Mouse (Mus musculus) left cerebral cortex, postnatal 36 days (tissue): ENCODE measurements around the gene Ints14. TPM values are rescaled to one million over a fixed set of nuclear protein-coding genes. Genes with fewer than 3 reads are reported as not detected.

Source experiments
- DNase-seq, 2 experiments: peaks; one replicate each; pipeline ENCODE4 v3.0.0; 2021 to 2022; ENCODE audit warnings: low spot score in 2 of 2, mixed read lengths in 1 of 2
- intact Hi-C: fragments of 180-260 bp; cut with DNase I; formaldehyde crosslinking; loops from one replicate; pipeline ENCODE4 v1.15.1; 2025
- total RNA-seq, 2 experiments: library from RNA; stranded (reverse); gene quantifications; 2 replicates each; pipeline ENCODE4 v1.2.3; 2021

The Ints14 gene
- total RNA-seq, result 10 to 100 TPM; 19.5 to 20.2 TPM

GRCm38 (mm10) chr9:64960117-64960977 is at the start of gene Ints14:
Gene Ints14 (plus strand): TSS chr9:64960905.
- peak; percentile 97 for DNase-seq
- intact Hi-C loops, result loop anchor here (5.0 kb wide), 2 partner anchors 58 to 183 kb away; no protein-coding TSS in a partner anchor

GRCm38 (mm10) chr9:64913406-64913805 is 47.3 kb upstream of the Ints14 start:
- intact Hi-C loops, result no loop called here
- no peak for DNase-seq

- intact Hi-C loops, result no loop called here
- no peak for DNase-seq
These were observed 46.7 kb upstream of the Ints14 start for GRCm38 (mm10) chr9:64913973-64914372.

- DNase-seq, result no peak
- intact Hi-C loops, result no loop called here
These were observed 46.1 kb upstream of the Ints14 start for GRCm38 (mm10) chr9:64914629-64915028.

- no peak for DNase-seq
- intact Hi-C loops, result no loop called here
These were observed 42.1 kb upstream of the Ints14 start for GRCm38 (mm10) chr9:64918560-64918959.

- intact Hi-C loops, result no loop called here
These were observed 34.9 kb upstream of the Ints14 start for GRCm38 (mm10) chr9:64925771-64926170.

GRCm38 (mm10) chr9:64926201-64926991 is 34.3 kb upstream of the Ints14 start:
- intact Hi-C loops, result no loop called here
- DNase-seq, result peak; percentile 85

More at GRCm38 (mm10) chr9:64925771-64926170, 34.9 kb upstream of the Ints14 start:
- no peak for DNase-seq

GRCm38 (mm10) chr9:64930256-64930655 is 30.4 kb upstream of the Ints14 start:
- intact Hi-C loops, result loop anchor here (10.0 kb wide), 1 partner anchor 155 kb away; no protein-coding TSS in a partner anchor

GRCm38 (mm10) chr9:64931751-64932610 is 28.7 kb upstream of the Ints14 start:
- intact Hi-C loops, result loop anchor here (10.0 kb wide), 1 partner anchor 157 kb away; no protein-coding TSS in a partner anchor

More at GRCm38 (mm10) chr9:64930256-64930655, 30.4 kb upstream of the Ints14 start:
- DNase-seq, result no peak

GRCm38 (mm10) chr9:64934015-64934754 is 26.5 kb upstream of the Ints14 start:
- intact Hi-C loops, result loop anchor here (10.0 kb wide), 1 partner anchor 159 kb away; no protein-coding TSS in a partner anchor
- no peak for DNase-seq

More at GRCm38 (mm10) chr9:64931751-64932610, 28.7 kb upstream of the Ints14 start:
- no peak for DNase-seq

- intact Hi-C loops, result loop anchor here (10.0 kb wide), 1 partner anchor 162 kb away; no protein-coding TSS in a partner anchor
These were observed 24.2 kb upstream of the Ints14 start for GRCm38 (mm10) chr9:64936508-64936907.

GRCm38 (mm10) chr9:64937491-64937890 is 23.2 kb upstream of the Ints14 start:
- intact Hi-C loops, result loop anchor here (10.0 kb wide), 1 partner anchor 163 kb away; no protein-coding TSS in a partner anchor
- no peak for DNase-seq

More at GRCm38 (mm10) chr9:64936508-64936907, 24.2 kb upstream of the Ints14 start:
- peak; percentile 41 to 54 for DNase-seq

GRCm38 (mm10) chr9:64938535-64938934 is 22.2 kb upstream of the Ints14 start:
- no peak for DNase-seq
- intact Hi-C loops, result loop anchor here (10.0 kb wide), 1 partner anchor 164 kb away; no protein-coding TSS in a partner anchor

- intact Hi-C loops, result loop anchor here (10.0 kb wide), 1 partner anchor 164 kb away; no protein-coding TSS in a partner anchor
- DNase-seq, result no peak
These were observed 21.4 kb upstream of the Ints14 start for GRCm38 (mm10) chr9:64939281-64939680.

GRCm38 (mm10) chr9:64939790-64940189 is 20.9 kb upstream of the Ints14 start:
- no peak for DNase-seq
- intact Hi-C loops, result loop anchor here (10.0 kb wide), 1 partner anchor 165 kb away; no protein-coding TSS in a partner anchor

- no peak for DNase-seq
- intact Hi-C loops, result no loop called here
These were observed 19.9 kb upstream of the Ints14 start for GRCm38 (mm10) chr9:64940731-64941346.

GRCm38 (mm10) chr9:64941650-64942049 is 19.1 kb upstream of the Ints14 start:
- intact Hi-C loops, result no loop called here
- no peak for DNase-seq

- no peak for DNase-seq
- intact Hi-C loops, result no loop called here
These were observed 16.7 kb upstream of the Ints14 start for GRCm38 (mm10) chr9:64943997-64944396.
